Mouse (Mus musculus) cerebellum, adult 8-10 months (tissue): Measurements from ENCODE around the gene Ubr2.

Source experiments
- DNase-seq: peaks from one replicate; pipeline ENCODE4 v3.0.0; 2022

Ubr2 gene

DNA sequence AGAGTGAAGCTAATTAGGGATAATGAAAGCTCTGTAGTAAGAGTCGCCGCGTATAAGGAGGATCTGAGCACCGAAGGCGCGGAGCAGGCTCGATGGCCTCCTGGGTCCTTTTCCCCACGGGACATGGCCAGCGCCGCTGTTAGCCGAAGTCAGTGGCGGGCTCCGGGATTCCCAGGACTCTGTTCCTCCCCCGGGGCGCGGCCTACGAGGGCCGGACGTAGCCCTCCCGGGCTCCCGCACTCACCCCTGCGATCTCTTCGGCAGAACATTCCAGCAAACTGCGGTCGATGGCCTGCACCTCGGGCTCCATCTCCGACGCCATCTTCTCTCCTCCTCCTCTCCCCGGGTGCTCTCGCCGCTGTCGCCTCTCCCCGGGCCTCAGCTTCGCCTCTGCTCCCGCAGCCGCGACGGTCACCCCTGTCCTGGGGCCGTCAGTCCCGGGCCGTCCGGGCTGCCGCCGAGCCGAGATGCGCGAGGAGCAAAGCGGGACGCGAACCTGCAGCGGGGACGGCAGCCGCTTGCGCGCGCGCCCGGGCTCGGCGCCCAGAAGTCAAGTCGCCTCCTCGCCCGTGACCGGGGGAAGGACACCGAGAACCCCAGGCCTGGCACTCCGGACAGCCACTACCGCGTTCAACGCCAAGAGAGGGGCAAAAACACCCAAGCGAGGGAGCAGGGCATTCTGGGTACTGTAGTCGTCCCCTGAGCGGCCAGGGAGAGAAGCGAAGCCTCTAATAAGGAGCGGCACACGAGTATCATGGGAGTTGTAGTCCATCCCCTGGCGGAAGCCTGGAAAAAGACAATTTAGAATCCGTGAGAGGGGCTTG lies at the start of gene Ubr2:
Gene Ubr2 (minus strand): TSS at position 659 of the 824 bp plus-strand sequence.
- DNase-seq, result peak; percentile 93

DNA sequence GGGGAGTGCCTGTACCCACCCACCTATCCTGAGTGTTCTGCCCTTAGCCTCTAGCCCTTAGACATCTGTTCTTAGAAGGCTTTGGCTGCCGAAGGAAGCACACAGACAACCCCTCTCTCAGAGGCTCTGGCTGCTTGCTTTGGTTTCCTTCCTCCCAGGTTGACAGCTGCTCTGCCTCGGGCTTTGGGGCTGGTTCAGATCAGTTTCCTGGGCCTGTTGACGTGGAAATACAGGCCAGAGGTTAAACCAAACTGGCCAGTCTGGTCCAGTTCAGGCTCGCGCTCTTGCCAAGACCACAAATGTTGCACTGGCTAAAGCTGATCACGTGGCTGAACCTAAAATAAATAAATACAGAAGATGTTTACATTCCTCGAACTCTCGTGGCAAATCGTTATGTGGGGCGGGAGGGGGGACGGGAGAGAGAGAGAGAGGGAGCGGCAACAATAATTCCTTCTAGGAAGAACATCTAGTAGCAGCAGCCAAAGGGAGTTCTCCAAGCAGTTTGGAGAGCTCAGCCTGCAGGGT lies 49.5 kb upstream of the Ubr2 start:
- no peak for DNase-seq

DNA sequence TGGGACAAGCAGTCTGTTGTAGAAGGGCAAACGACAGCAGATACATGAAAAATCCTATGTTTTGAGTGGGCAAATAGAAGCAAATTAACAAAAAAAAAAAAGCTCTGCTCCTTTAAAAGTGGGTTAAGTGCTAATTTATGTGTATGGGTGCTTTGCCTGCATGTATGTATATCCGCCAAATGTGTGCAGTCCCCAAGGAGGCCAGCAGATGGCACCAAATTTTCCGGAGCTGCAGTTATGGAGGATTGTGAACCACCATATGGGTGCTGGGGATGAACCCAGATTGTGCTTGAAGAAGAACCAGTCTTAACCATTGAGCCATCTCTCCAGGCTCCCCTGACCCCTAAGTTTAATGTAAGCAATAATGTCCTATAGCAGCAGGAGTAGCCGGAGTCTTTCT lies 47.6 kb upstream of the Ubr2 start:
- DNase-seq, result no peak

DNA sequence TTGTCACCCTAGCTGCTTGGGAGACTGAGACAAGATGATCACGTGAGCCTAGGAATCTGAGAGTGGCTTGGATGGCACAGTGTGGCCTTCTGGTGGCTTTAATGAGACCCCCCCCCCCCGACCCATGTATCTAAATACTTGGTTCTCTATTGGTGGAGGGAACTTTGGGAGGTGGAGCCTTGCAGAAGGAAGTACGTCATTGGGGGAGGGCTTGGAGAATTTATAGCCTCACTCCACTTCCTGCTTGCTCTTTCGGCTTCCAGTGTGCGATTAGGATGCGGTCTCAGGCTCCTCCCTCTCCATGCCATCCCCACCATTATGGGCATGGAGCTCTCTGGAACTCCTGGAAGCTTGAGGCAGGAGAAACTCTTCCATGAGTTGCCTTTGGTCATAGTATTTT lies 46.1 kb upstream of the Ubr2 start:
- no peak for DNase-seq

DNA sequence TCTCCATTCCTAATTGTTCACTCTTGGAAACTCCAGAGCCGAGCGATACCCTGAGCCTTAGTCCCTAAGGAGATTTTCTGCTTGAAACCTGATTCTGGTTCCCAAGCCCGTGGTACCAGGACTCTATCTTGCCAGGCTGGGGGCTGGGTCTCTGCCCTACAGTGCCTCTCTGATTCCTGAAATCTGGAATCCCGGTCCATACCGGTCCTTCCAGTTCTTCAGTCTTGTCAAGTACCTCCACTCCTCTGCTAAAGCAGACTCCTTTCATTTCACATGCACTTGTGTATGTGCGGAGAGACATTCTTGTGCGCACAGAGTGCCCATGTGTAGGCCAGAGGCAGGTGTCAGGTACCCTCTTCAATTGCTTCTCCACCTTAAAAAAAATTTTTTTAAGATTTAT lies 44.8 kb upstream of the Ubr2 start:
- DNase-seq, result no peak

GRCm38 (mm10) chr17:47054613-47055012 lies 44.3 kb upstream of the Ubr2 start:
- no peak for DNase-seq

DNA sequence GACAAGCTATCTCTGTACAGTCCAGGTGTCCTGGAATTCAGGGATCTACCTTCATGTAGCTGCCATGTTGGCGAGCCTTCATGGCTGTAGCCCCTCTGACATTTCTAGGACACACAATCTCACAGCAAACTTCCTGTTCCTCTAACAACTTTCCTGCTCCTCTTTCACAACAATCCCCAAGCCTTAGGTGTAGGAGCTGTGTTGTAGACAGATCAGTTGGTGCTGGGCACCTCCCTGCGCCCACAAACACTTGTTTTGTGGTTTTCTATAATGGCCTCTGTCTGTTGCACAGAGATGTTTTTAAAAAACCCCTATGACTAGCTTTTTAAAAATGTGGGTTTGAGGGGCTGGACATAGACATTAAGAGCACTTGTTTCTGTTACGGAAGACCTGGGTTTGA lies 40.3 kb upstream of the Ubr2 start:
- no peak for DNase-seq

DNA sequence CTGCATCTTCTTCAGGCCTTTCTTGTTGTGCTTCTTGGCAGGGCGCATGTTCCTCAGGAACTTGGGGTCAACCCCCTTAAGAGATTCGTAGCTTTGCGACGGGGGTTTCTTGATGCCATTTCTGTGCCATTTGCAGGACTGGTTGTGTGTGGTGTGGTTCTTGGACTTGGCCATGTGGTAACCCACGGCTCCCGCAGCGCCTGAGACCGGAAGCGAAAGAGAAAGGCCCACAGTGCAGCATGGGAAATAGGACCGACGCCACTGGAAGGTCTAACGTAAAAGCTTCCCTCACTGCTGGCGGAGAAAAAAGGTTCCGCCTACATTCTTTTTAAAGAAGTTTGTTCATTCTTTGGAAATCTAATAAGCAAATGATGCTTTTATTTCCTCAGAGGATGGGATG lies 32.5 kb upstream of the Ubr2 start:
- DNase-seq, result no peak

- peak; percentile 84 for DNase-seq
Observed at GRCm38 (mm10) chr17:47038844-47039803, 28.8 kb upstream of the Ubr2 start.

GRCm38 (mm10) chr17:47034536-47034935 lies 24.2 kb upstream of the Ubr2 start:
- no peak for DNase-seq

- DNase-seq, result peak; percentile 40
Observed at GRCm38 (mm10) chr17:47033643-47034042, 23.3 kb upstream of the Ubr2 start.

DNA sequence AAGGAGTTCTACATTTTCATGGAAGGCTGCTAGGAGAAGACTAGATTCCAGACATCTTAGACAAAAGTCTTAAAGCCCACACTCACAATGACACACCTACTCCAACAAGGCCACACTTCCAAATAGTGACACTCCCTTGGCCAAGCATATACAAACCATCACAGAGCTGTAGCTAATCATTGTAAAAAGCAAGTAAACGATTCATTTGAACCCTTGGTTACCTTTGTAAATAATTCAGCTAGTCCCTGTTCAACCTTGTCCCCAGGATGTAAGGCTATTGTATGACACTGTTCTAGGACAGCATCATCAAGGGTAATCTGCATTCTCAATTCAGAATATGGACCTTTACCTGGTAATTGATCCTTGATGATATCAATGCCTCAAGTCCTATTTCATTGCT lies 14.4 kb upstream of the Ubr2 start:
- no peak for DNase-seq

- no peak for DNase-seq
Observed at GRCm38 (mm10) chr17:47023369-47023768, 13.0 kb upstream of the Ubr2 start.

DNA sequence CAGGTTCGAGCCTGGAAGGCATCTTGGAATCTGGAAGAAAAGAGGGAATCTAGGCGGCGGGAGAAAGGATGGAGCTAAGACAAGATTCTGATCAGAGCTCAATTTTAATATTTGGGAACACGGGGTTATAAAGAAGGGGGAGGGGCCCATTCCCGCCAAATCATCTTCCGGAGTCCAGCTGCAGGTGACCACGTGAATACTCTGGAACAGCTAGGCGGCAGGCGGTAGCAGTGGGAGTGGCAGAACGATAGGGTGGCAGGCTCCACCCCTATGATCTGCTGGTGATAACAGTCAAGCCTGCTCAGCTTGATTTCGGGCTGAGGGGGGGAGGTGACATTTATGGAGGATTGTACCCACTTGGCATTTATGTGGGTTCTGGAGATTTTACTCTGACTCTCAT lies 2.5 kb upstream of the Ubr2 start:
- no peak for DNase-seq

- DNase-seq, result no peak
Observed at GRCm38 (mm10) chr17:47011661-47012043, 1.3 kb upstream of the Ubr2 start.

- peak; percentile 56 for DNase-seq
Observed at GRCm38 (mm10) chr17:47010722-47011660, 635 bp upstream of the Ubr2 start.

DNA sequence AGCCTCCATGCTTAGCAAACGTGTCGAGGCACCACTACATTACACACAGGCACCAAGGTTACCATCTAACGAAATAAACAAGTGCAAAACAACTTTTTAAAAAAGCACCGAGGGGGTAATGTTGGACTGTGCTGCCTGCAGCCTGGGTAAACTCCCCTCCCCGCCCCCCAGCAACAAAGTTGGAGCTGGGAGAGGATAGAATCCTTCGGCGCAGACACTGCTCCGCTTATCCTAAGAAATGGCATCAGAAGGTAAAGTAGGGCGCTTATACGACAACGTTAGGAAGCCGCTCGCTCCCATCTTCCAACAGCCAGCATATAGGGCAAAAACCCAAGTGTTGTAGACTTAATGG lies 834 bp downstream of the Ubr2 start:
- DNase-seq, result no peak

- no peak for DNase-seq
Observed at GRCm38 (mm10) chr17:47009016-47009415, 1.3 kb downstream of the Ubr2 start.

DNA sequence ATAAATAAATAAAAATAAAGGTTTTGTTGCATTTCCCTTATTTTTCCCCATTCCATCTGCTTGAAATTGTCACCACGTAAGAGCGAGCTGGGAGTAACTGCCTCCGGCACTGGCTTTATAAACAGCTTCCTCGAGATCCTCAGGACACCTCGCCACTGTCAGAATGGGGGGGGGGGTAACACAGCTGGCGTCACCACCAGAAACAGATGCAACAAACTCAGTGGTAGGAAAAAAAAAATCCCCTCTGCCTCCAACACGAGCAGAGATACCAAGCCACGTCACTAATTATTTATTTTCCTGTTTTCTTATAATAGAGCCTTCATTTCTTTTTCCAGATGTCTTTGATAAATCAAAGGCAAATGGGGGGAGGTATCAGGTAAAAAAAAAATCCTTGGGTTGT lies 1.9 kb downstream of the Ubr2 start:
- no peak for DNase-seq

- no peak for DNase-seq
Observed at GRCm38 (mm10) chr17:47006741-47007140, 3.6 kb downstream of the Ubr2 start.

GRCm38 (mm10) chr17:47005741-47006405 lies 4.5 kb downstream of the Ubr2 start:
- no peak for DNase-seq

- DNase-seq, result no peak
Observed at GRCm38 (mm10) chr17:47003305-47003704, 7.1 kb downstream of the Ubr2 start.
